Mouse (Mus musculus) E14TG2a.4 (cell line): ENCODE results near the gene Ganab.

Experiments
- CTCF ChIP-seq: conservative IDR thresholded peaks from 2 replicates; pipeline ENCODE4 v1.5.1; 2014; ENCODE audit warnings: low read length
- NANOG ChIP-seq: IDR thresholded peaks from 2 replicates; pipeline ENCODE4 v1.6.1; 2014; ENCODE audit warnings: borderline replicate concordance, low read length, mixed read lengths

- TF ChIP-seq CTCF (no peak), NANOG (no peak)
Observed at GRCm38 (mm10) chr19:8895397-8895960, 2.4 kb upstream of the Ganab start.
